9 mouse cellular contexts compared by ENCODE assay signal in genomic region chr16:16854836-16855235, GRCm38 (mm10). TPM values are rescaled to one million over a fixed set of nuclear protein-coding genes. Genes with fewer than 3 reads are reported as not detected.
DNase-seq lines count a peak whose midpoint lies in the region; ATAC-seq lines count a peak whose summit lies in the region.
"Had no signal": no experiment of that assay in that cellular context is flagged by ENCODE, and none has a peak within 500 bp of the region (broad histone marks: within the 10 kb centered on the region; RNA-seq: fewer than 3 reads in every experiment).

No protein-coding gene starts in this region.

- peak; percentile 33 for DNase-seq in gastrocnemius, adult 18-20 months (ENCODE audit: low spot score)
- no peak for DNase-seq in gastrocnemius, postnatal 36 days
- DNase-seq in urinary bladder, postnatal 36 days (ENCODE audit: low spot score in 2 of 2): peak; percentile 28 to 33
- no peak for DNase-seq in urinary bladder, adult 2 months (ENCODE audit: low spot score)
- DNase-seq in forelimb bud, embryonic 11.5 days (ENCODE audit: low read depth, low spot score): peak; percentile 46
- DNase-seq in kidney, postnatal 4 days: peak; percentile 65 to 74
- no peak for DNase-seq in forebrain, embryonic 10.5 days (ENCODE audit: extremely low spot score, low spot score)

- intact Hi-C loops in gastrocnemius, postnatal 36 days (cut with DNase I): no loop called here

- no peaks in the 10 kb centered on the region for H3K4me1 ChIP-seq in forebrain, embryonic 10.5 days
- H3K4me1 ChIP-seq: limb, embryonic 12.5 days had no signal

- H3K4me3 ChIP-seq in forebrain, embryonic 10.5 days: no peak overlapping the region
- H3K4me3 ChIP-seq: limb, embryonic 12.5 days had no signal

- 38% methylated on average over 6 of the region's 6 CpGs for WGBS in forebrain, embryonic 10.5 days

- ATAC-seq in megakaryocyte-erythroid progenitor cell, adult 5-6 weeks (replicated peaks; ENCODE audit: low FRiP score, low TSS enrichment, poor library complexity, severe bottlenecking): peak; percentile 79

- H3K36me3 ChIP-seq in forebrain, embryonic 10.5 days (replicated peaks): no peaks in the 10 kb centered on the region
- H3K36me3 ChIP-seq: limb, embryonic 12.5 days had no signal

- 0 out of 2 replicates have a peak, but pooled peaks cover 8% of the 10 kb centered on the region for H3K9me3 ChIP-seq in forebrain, embryonic 10.5 days

- H3K27ac ChIP-seq in forebrain, embryonic 10.5 days: no peak overlapping the region
- H3K27ac ChIP-seq: limb, embryonic 12.5 days had no signal

- H3K27me3 ChIP-seq in forebrain, embryonic 10.5 days (ENCODE audit: poor library complexity, severe bottlenecking): no peaks in the 10 kb centered on the region
- H3K27me3 ChIP-seq: limb, embryonic 12.5 days had no signal

RNA-seq across cellular contexts. Expression of gene Igll1, which starts 8.9 kb away (rescaled TPM):
- not detected for total RNA-seq in gastrocnemius, adult 18-20 months (2021)
- total RNA-seq in gastrocnemius, postnatal 36 days (2021): not detected
- not detected in 2 replicates for polyA plus RNA-seq in urinary bladder, adult 2 months (2012; rRNA removed)
- total RNA-seq in megakaryocyte-erythroid progenitor cell, adult 5-6 weeks (2014; fragmentation: Nextera tagmentation): 1.0 and 71.4 TPM in 2 replicates
- 3.1 TPM in 1 of 2 replicates, not detected in the other for total RNA-seq in megakaryocyte-erythroid progenitor cell, adult 5-6 weeks (2017)
- polyA plus RNA-seq in forebrain, embryonic 10.5 days (2016; fragmentation: Nextera tagmentation; extraction: Ambion mirVana): 0.20 TPM in 1 of 2 replicates, not detected in the other

RNA-seq across cellular contexts. Expression of gene Top3b, which starts 15.7 kb away (rescaled TPM):
- total RNA-seq in gastrocnemius, adult 18-20 months (2021): 10 to 100 TPM; 17.9 to 20.5 TPM
- total RNA-seq in gastrocnemius, postnatal 36 days (2021): 10 to 100 TPM; 17.3 to 20.0 TPM
- 75.9 and 82.4 TPM in 2 replicates for polyA plus RNA-seq in urinary bladder, adult 2 months (2012; rRNA removed)
- total RNA-seq in megakaryocyte-erythroid progenitor cell, adult 5-6 weeks (2014; fragmentation: Nextera tagmentation): 123 and 133 TPM in 2 replicates
- total RNA-seq in megakaryocyte-erythroid progenitor cell, adult 5-6 weeks (2017): 58.7 and 59.0 TPM in 2 replicates
- 66.8 and 73.7 TPM in 2 replicates for polyA plus RNA-seq in forebrain, embryonic 10.5 days (2016; fragmentation: Nextera tagmentation; extraction: Ambion mirVana)

RNA-seq across cellular contexts. Expression of gene Vpreb1, which starts 15.8 kb away (rescaled TPM):
- total RNA-seq in gastrocnemius, adult 18-20 months (2021): not detected
- not detected for total RNA-seq in gastrocnemius, postnatal 36 days (2021)
- 1.3 and 1.4 TPM in 2 replicates for polyA plus RNA-seq in urinary bladder, adult 2 months (2012; rRNA removed)
- 70.5 TPM in 1 of 2 replicates, not detected in the other for total RNA-seq in megakaryocyte-erythroid progenitor cell, adult 5-6 weeks (2014; fragmentation: Nextera tagmentation)
- total RNA-seq in megakaryocyte-erythroid progenitor cell, adult 5-6 weeks (2017): 0.91 TPM in 1 of 2 replicates, not detected in the other
- 0.68 and 1.7 TPM in 2 replicates for polyA plus RNA-seq in forebrain, embryonic 10.5 days (2016; fragmentation: Nextera tagmentation; extraction: Ambion mirVana)

RNA-seq across cellular contexts. Expression of gene Spag6l, which starts 25.6 kb away (rescaled TPM):
- not detected for total RNA-seq in gastrocnemius, adult 18-20 months (2021)
- not detected for total RNA-seq in gastrocnemius, postnatal 36 days (2021)
- polyA plus RNA-seq in urinary bladder, adult 2 months (2012; rRNA removed): 0.03 TPM in 1 of 2 replicates, not detected in the other
- 1.4 and 1.6 TPM in 2 replicates for total RNA-seq in megakaryocyte-erythroid progenitor cell, adult 5-6 weeks (2014; fragmentation: Nextera tagmentation)
- 1.1 and 4.2 TPM in 2 replicates for total RNA-seq in megakaryocyte-erythroid progenitor cell, adult 5-6 weeks (2017)
- 0.71 and 1.5 TPM in 2 replicates for polyA plus RNA-seq in forebrain, embryonic 10.5 days (2016; fragmentation: Nextera tagmentation; extraction: Ambion mirVana)

RNA-seq across cellular contexts. Expression of gene Ppm1f, which starts 41.4 kb away (rescaled TPM):
- total RNA-seq in gastrocnemius, adult 18-20 months (2021): 10 to 100 TPM in 1 of 2 experiments, 1 to 10 TPM in 1; 9.3 to 13.4 TPM
- total RNA-seq in gastrocnemius, postnatal 36 days (2021): 10 to 100 TPM; 11.1 to 11.8 TPM
- polyA plus RNA-seq in urinary bladder, adult 2 months (2012; rRNA removed): 17.8 and 18.2 TPM in 2 replicates
- total RNA-seq in megakaryocyte-erythroid progenitor cell, adult 5-6 weeks (2014; fragmentation: Nextera tagmentation): 6.5 and 6.7 TPM in 2 replicates
- total RNA-seq in megakaryocyte-erythroid progenitor cell, adult 5-6 weeks (2017): 10.1 and 12.1 TPM in 2 replicates
- polyA plus RNA-seq in forebrain, embryonic 10.5 days (2016; fragmentation: Nextera tagmentation; extraction: Ambion mirVana): 29.0 and 29.6 TPM in 2 replicates

Comparison
In these comparisons a context has a peak if more than half of its experiments do, and no peak if none do; other contexts are left out.
1. DNase-seq: peak in gastrocnemius, adult 18-20 months (single experiment), urinary bladder, postnatal 36 days (2 of 2), forelimb bud, embryonic 11.5 days (single experiment) and kidney, postnatal 4 days (2 of 2); none in gastrocnemius, postnatal 36 days (0 of 2), urinary bladder, adult 2 months (single experiment) and forebrain, embryonic 10.5 days (single experiment).